Mouse (Mus musculus) testis, adult 2 months (tissue): Measurements from ENCODE around the gene 9130230L23Rik.

Source experiments
- CTCF ChIP-seq: fragments of 200-500 bp; IDR thresholded peaks from 2 replicates; pipeline ENCODE4 v1.5.1; 2012; ENCODE audit warnings: low read depth, mild to moderate bottlenecking, inconsistent platforms, low read length, moderate library complexity; ENCODE audit not compliant: control insufficient read depth, insufficient read depth, insufficient replicate concordance
- POLR2A ChIP-seq: fragments of 200-500 bp; IDR thresholded peaks from 2 replicates; pipeline ENCODE4 v1.6.1; 2012; ENCODE audit warnings: low read depth, mild to moderate bottlenecking, inconsistent platforms, low read length, moderate library complexity; ENCODE audit not compliant: control insufficient read depth

- no peak for TF ChIP-seq POLR2A
- no peak for TF ChIP-seq CTCF
Observed at GRCm38 (mm10) chr5:66034375-66035195, 30.5 kb upstream of the 9130230L23Rik start.
